Mouse (Mus musculus) kidney, embryonic 16.5 days (tissue): ENCODE measurements at regions not wholly inside any gene's neighbourhood (a gene's known extent, or its start where the extent isn't known, plus 50 kb on each side); places are given as distances from the start of the nearest gene placed in this dataset.
"Not testable (repeated sequence)": the region's sequence is repeated elsewhere in the genome, so short reads cannot be mapped to it uniquely, and the experiment has no call there.

Experiments used
- ATAC-seq: fragments of 200-750 bp; cut with Nextera tagmentation; 2 replicates; pipeline ENCODE4 v1.8.0; 2017; ENCODE audit warnings: moderate TSS enrichment; ENCODE audit not compliant: low FRiP score, low TSS enrichment
- H3K27ac ChIP-seq: fragments of 300-500 bp; sonication (generic); 2 replicates; pipeline ENCODE4 v1.5.1; 2014; ENCODE audit warnings: low read length
- H3K27me3 ChIP-seq: fragments of 300-500 bp; sonication (generic); 2 replicates; pipeline ENCODE4 v1.6.1; 2014; ENCODE audit warnings: low read length, control low read depth, mixed read lengths; ENCODE audit not compliant: insufficient read depth
- H3K36me3 ChIP-seq: fragments of 300-500 bp; sonication (generic); 2 replicates; pipeline ENCODE4 v1.6.1; 2014; ENCODE audit warnings: low read length, control low read depth, mixed read lengths; ENCODE audit not compliant: insufficient read depth
- H3K4me1 ChIP-seq: fragments of 300-500 bp; sonication (generic); 2 replicates; pipeline ENCODE4 v1.6.1; 2014; ENCODE audit warnings: low read length, control low read depth, mixed read lengths; ENCODE audit not compliant: insufficient read depth
- H3K4me2 ChIP-seq: fragments of 300-500 bp; sonication (generic); replicated peaks from 2 replicates; pipeline ENCODE4 v1.6.1; 2014; ENCODE audit warnings: low read depth, low read length
- H3K4me3 ChIP-seq: fragments of 300-500 bp; sonication (generic); 2 replicates; pipeline ENCODE4 v1.5.1; 2014; ENCODE audit warnings: mild to moderate bottlenecking, low read length
- H3K9ac ChIP-seq: fragments of 300-500 bp; sonication (generic); replicated peaks from 2 replicates; pipeline ENCODE4 v1.6.1; 2014; ENCODE audit warnings: low read length
- H3K9me3 ChIP-seq: fragments of 300-500 bp; sonication (generic); 2 replicates; pipeline ENCODE4 v1.6.1; 2016; ENCODE audit warnings: low read length, control low read depth
- WGBS: fragments of 180-500 bp; shearing (Covaris S2); extraction: QIAGEN DNeasy Blood & Tissue Kit; methylation state at CpG from one replicate; pipeline ENCODE4 v1.1.7; 2014; 5-methylcytosine and 5-hydroxymethylcytosine counted together

GRCm38 (mm10) chr15:8781159-8782130 lies 70.9 kb upstream of the Slc1a3 start:
- Histone ChIP-seq H3K4me3 (no peak overlapping the region), H3K27ac (no peak overlapping the region), H3K27me3 (no peaks in the 10 kb centered on the region), H3K4me2 (no peak overlapping the region), H3K9me3 (no peaks in the 10 kb centered on the region), H3K4me1 (no peaks in the 10 kb centered on the region), H3K36me3 (no peaks in the 10 kb centered on the region), H3K9ac (no peak overlapping the region)
- 90% methylated on average over 28 of the region's 28 CpGs for WGBS
- ATAC-seq, result no peak

- Histone ChIP-seq H3K4me1 (no peaks in the 10 kb centered on the region), H3K9me3 (no peaks in the 10 kb centered on the region), H3K27me3 (no peaks in the 10 kb centered on the region), H3K27ac (no peak overlapping the region), H3K4me2 (no peak overlapping the region), H3K36me3 (no peaks in the 10 kb centered on the region), H3K9ac (no peak overlapping the region), H3K4me3 (no peak overlapping the region)
- ATAC-seq, result no peak; the same call in 1 of the 2 replicates
- WGBS, result 34% methylated on average over 5 of the region's 5 CpGs
These were observed 69.9 kb upstream of the Slc1a3 start for GRCm38 (mm10) chr15:8780371-8780866.

GRCm38 (mm10) chr15:8767624-8768571 lies 57.3 kb upstream of the Slc1a3 start:
- Histone ChIP-seq H3K27ac (no peak overlapping the region), H3K9me3 (no peaks in the 10 kb centered on the region), H3K4me2 (no peak overlapping the region), H3K27me3 (no peaks in the 10 kb centered on the region), H3K36me3 (no peaks in the 10 kb centered on the region), H3K4me3 (no peak overlapping the region), H3K9ac (no peak overlapping the region), H3K4me1 (no peaks in the 10 kb centered on the region)
- no peak for ATAC-seq
- WGBS, result 90% methylated on average over 16 of the region's 16 CpGs

- H3K4me2 ChIP-seq, H3K9me3 ChIP-seq, H3K27me3 ChIP-seq, H3K36me3 ChIP-seq, H3K4me1 ChIP-seq, ATAC-seq, H3K9ac ChIP-seq, H3K27ac ChIP-seq, H3K4me3 ChIP-seq: not testable (repeated sequence)
These were observed 55.6 kb upstream of the Slc1a3 start for GRCm38 (mm10) chr15:8766208-8766607.

- no peaks in the 10 kb centered on the region for H3K9me3 ChIP-seq
- H3K4me1 ChIP-seq, result no peaks in the 10 kb centered on the region; the same call in 1 of the 2 replicates
- peak; percentile 67 for ATAC-seq
- 31% methylated on average over 9 of the region's 9 CpGs for WGBS
- H3K9ac ChIP-seq, result no peak overlapping the region
- H3K27ac ChIP-seq, result peak overlapping the region; percentile 20; the same call in 1 of the 2 replicates
- peak overlapping the region; percentile 10; the same call in 1 of the 2 replicates for H3K4me2 ChIP-seq
- H3K27me3 ChIP-seq, result no peaks in the 10 kb centered on the region
- H3K36me3 ChIP-seq, result no peaks in the 10 kb centered on the region
- H3K4me3 ChIP-seq, result no peak overlapping the region
These were observed 51.2 kb upstream of the Slc1a3 start for GRCm38 (mm10) chr15:8761741-8762271.

- Histone ChIP-seq H3K36me3 (no peaks in the 10 kb centered on the region), H3K4me3 (no peak overlapping the region), H3K9ac (no peak overlapping the region), H3K4me2 (no peak overlapping the region), H3K4me1 (no peaks in the 10 kb centered on the region; the same call in 1 of the 2 replicates), H3K27me3 (no peaks in the 10 kb centered on the region), H3K27ac (no peak overlapping the region), H3K9me3 (no peaks in the 10 kb centered on the region)
- 0 out of 2 replicates have a peak, but pooled peaks have one; percentile 12 for ATAC-seq
- WGBS, result 82% methylated on average over 5 of the region's 5 CpGs
These were observed 50.6 kb upstream of the Slc1a3 start for GRCm38 (mm10) chr15:8761132-8761531.
